Mouse (Mus musculus): Measurements from ENCODE around the gene Ptprr.

- TF ChIP-seq POLR2A (IDR thresholded peaks at IDR 0.05; ENCODE audit: control insufficient read depth, extremely low read depth, insufficient read depth, low read length, poor library complexity) (no peak), CTCF (IDR thresholded peaks at IDR 0.05; ENCODE audit: borderline replicate concordance, control insufficient read depth, extremely low read depth, insufficient read depth, low read length, poor library complexity) (no peak)
Observed at GRCm38 (mm10) chr10:116108176-116108575, 90.2 kb downstream of the Ptprr start.

All from thymus, adult 2 months (tissue).